Mouse (Mus musculus) embryonic facial prominence, embryonic 13.5 days (tissue): ENCODE measurements around the gene Unc93b1. TPM values are rescaled to one million over a fixed set of nuclear protein-coding genes. Genes with fewer than 3 reads are reported as not detected.

ENCODE experiments used
- ATAC-seq: fragments of 200-750 bp; cut with Nextera tagmentation; 2 replicates; pipeline ENCODE4 v1.8.0; 2017; ENCODE audit warnings: low read depth; ENCODE audit not compliant: insufficient number of reproducible peaks, insufficient read depth, low FRiP score, low TSS enrichment
- H3K27ac ChIP-seq: fragments of 300-500 bp; sonication (generic); 2 replicates; pipeline ENCODE4 v1.5.1; 2015; ENCODE audit warnings: moderate library complexity, mild to moderate bottlenecking, inconsistent platforms
- H3K27me3 ChIP-seq: fragments of 300-500 bp; sonication (generic); 2 replicates; pipeline ENCODE4 v1.6.1; 2015; ENCODE audit warnings: mild to moderate bottlenecking, inconsistent platforms
- H3K36me3 ChIP-seq: fragments of 300-500 bp; sonication (generic); 2 replicates; pipeline ENCODE4 v1.6.1; 2015; ENCODE audit warnings: mild to moderate bottlenecking, inconsistent platforms
- H3K4me1 ChIP-seq: fragments of 300-500 bp; sonication (generic); 2 replicates; pipeline ENCODE4 v1.6.1; 2015; ENCODE audit warnings: inconsistent platforms
- H3K4me2 ChIP-seq: fragments of 300-500 bp; sonication (generic); 2 replicates; pipeline ENCODE4 v1.6.1; 2015; ENCODE audit warnings: moderate library complexity, mild to moderate bottlenecking, inconsistent platforms
- H3K4me3 ChIP-seq: fragments of 300-500 bp; sonication (generic); 2 replicates; pipeline ENCODE4 v1.5.1; 2015; ENCODE audit warnings: mild to moderate bottlenecking, inconsistent platforms
- H3K9ac ChIP-seq: fragments of 300-500 bp; sonication (generic); 2 replicates; pipeline ENCODE4 v1.6.1; 2015; ENCODE audit warnings: mild to moderate bottlenecking, inconsistent platforms
- H3K9me3 ChIP-seq: fragments of 300-500 bp; sonication (generic); 2 replicates; pipeline ENCODE4 v1.6.1; 2016; ENCODE audit warnings: inconsistent platforms
- WGBS: fragments of 180-500 bp; shearing (Covaris S2); methylation state at CpG from one replicate; pipeline ENCODE4 v1.1.7; 2015; ENCODE audit warnings: mixed read lengths; 5-methylcytosine and 5-hydroxymethylcytosine counted together
- polyA plus RNA-seq: library from polyadenylated mRNA; unstranded; fragments of >200 nt; fragmentation: Nextera tagmentation; extraction: Ambion mirVana; gene quantifications from 2 replicates; pipeline ENCODE4 v1.2.1, GENCODE M21; 2015

The Unc93b1 gene
- polyA plus RNA-seq, 1 experiment from 2014 or later: 15.8 TPM

DNA sequence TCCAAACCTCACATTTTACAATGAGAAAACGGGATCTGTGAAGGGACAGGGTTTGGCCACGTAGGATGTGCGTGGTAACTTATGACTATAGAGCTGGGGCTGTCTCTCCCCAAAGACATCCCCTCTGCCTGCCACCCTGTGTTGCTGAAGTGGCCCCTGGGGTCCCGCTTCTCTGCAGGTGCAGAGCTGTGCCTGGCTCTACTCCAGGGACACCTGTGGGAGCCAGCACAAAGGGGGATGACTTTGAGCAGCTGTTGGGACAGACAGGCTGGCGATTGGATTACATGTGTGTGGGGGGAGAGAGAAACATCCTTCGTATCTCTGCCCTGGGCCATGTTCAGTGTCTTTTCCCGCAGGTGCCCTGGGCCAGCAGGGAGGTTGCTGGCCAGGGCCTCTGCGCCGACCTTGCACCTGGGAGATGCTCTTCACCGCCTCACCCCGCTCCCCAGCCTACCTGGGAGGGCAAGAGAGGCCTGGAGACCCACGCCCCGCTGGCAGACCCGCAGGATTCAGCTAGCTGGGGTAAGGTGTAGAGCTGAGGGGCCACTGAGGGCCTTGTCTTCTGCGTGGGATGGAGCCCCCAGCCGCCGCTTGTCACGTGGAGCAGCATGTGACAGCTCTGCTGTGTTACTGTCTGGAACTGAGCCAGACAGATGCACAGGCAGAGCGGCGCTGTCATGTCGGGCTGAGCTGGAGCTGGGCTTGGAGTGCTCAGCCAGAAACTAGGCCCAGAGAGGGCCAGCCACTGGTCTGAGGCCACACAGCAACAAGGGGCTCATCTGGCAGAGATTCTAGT, 4.5 kb upstream of the Unc93b1 start:
- Histone ChIP-seq H3K27me3 (no peaks in the 10 kb centered on the region), H3K4me3 (no peak overlapping the region), H3K4me2 (no peak overlapping the region), H3K36me3 (no peaks in the 10 kb centered on the region), H3K27ac (peak overlapping the region; percentile 86), H3K9me3 (no peaks in the 10 kb centered on the region), H3K4me1 (peaks cover 45% of the 10 kb centered on the region), H3K9ac (0 out of 2 replicates have a peak overlapping the region, but pooled peaks have one; percentile 52)
- ATAC-seq: no peak
- 69% methylated on average over 21 of the region's 21 CpGs for WGBS

DNA sequence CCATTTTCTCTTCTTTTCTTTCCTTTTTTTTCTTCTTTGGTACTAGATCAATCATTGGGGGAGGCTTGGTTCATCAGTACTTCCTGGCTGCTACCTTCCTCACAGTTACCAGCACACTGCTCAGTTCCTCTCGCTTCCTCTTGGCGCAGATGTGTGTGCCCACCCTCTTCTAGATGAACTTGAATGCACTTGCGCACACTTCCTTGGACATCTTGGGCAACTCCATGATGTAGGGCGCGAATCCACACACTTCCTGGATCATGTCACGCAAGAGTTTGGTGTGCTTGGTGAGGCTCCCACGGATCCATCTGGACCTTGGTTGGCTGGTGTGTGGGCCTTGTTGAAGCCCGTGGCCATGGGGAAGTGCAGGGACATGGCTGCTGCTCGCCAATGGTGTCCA, 3.3 kb upstream of the Unc93b1 start:
- Histone ChIP-seq H3K4me2 (no peak overlapping the region), H3K4me3 (no peak overlapping the region), H3K36me3 (no peaks in the 10 kb centered on the region), H3K9me3 (no peaks in the 10 kb centered on the region), H3K4me1 (peaks cover 42% of the 10 kb centered on the region), H3K27me3 (no peaks in the 10 kb centered on the region), H3K9ac (no peak overlapping the region), H3K27ac (no peak overlapping the region)
- ATAC-seq: no peak
- WGBS: 90% methylated on average over 9 of the region's 9 CpGs

DNA sequence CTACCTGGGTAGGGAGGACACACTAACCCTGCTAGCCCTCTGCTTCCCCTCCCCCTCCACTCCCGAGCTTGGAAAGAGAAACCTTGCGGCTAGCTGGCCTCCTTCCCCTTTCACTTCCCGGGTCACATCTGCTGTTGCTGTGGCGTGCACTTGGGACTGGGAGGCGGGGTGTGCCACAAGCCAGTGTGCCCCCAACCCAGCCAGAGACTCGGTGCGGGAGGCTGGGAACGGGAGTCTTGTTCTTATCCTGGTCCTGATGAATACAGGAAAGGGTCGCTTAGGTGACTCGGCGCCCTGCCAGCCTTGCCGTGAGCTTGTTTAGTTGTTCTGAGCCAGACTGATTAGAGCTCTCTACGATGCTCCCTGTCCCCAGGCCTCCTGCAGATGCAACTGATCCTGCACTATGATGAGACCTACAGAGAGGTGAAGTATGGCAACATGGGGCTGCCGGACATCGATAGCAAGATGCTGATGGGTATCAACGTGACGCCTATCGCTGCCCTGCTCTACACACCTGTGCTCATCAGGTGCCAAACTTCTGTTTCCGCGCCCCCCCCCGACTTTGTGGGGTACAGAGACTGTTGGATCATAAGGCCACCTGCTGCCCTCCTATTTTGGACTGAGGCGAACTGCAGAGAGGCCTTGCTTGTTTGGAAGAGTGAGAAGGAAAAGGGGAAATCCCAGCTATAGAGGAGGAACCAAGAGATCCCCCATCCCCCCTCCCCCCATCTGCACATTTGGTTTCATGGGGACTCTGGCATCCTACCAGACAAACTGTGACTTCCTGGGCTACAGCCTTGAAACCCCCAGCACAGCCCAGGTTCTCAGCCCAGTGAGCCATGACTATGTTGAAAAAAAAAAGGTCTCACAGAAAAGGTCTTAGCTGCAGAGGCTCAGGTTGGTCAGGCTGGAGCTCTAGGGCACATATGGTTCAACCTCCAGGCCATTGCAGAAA, 1.2 kb downstream of the Unc93b1 start:
- no peaks in the 10 kb centered on the region for H3K27me3 ChIP-seq
- H3K4me2 ChIP-seq: peak overlapping the region; percentile 90
- no peak for ATAC-seq

GRCm38 (mm10) chr19:3942315-3942714, 7.3 kb downstream of the Unc93b1 start:
- no peak overlapping the region for H3K4me3 ChIP-seq
- peaks cover 4% of the 10 kb centered on the region; the same call in 1 of the 2 replicates for H3K4me1 ChIP-seq
- no peaks in the 10 kb centered on the region for H3K9me3 ChIP-seq
- WGBS: 81% methylated on average over 7 of the region's 7 CpGs
- no peaks in the 10 kb centered on the region for H3K27me3 ChIP-seq
- no peak overlapping the region for H3K27ac ChIP-seq
- no peak overlapping the region for H3K9ac ChIP-seq
- H3K4me2 ChIP-seq: no peak overlapping the region
- ATAC-seq: no peak
- H3K36me3 ChIP-seq: no peaks in the 10 kb centered on the region

More for the DNA sequence above, 1.2 kb downstream of the Unc93b1 start:
- Histone ChIP-seq H3K9me3 (no peaks in the 10 kb centered on the region), H3K4me1 (peaks cover 15% of the 10 kb centered on the region), H3K4me3 (peak overlapping the region; percentile 53), H3K9ac (peak overlapping the region; percentile 72), H3K27ac (no peak overlapping the region), H3K36me3 (no peaks in the 10 kb centered on the region)
- 6% methylated on average over 22 of the region's 22 CpGs for WGBS

DNA sequence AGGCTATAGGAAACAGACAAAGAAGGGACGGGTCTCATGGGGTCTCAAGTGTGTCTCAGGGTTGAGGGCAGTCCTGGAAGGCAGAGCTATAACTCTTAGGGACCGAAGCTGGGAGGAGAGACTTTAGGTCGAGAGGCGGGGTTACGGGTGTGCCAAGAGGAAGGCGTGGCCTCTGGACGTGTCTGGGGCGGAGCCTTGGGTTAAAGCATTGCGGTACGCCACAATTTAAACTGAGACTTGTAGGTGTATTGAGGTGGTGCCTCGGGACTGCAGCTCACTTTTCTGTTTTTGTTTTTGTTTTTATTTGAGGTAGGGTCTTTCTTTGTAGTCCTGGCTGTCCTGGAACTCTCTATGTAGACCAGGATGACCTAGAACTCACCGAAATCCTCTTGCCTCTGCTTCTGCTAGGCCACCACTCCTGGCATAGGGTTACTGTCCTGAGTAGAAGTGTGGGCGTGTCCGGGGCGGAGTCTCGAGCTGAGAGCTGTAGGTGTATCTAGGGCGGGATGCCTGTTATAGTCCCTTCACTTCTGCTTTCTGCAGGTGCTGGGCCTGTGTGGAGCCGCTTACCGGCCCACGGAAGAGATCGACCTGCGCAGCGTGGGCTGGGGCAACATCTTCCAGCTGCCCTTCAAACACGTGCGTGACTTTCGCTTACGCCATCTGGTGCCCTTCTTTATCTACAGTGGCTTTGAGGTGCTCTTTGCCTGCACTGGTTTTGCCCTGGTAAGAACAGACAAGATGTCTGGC, 8.2 kb downstream of the Unc93b1 start:
- H3K4me1 ChIP-seq: peaks cover 4% of the 10 kb centered on the region; the same call in 1 of the 2 replicates
- no peaks in the 10 kb centered on the region for H3K27me3 ChIP-seq
- H3K4me3 ChIP-seq: no peak overlapping the region
- H3K4me2 ChIP-seq: peak overlapping the region; percentile 33; the same call in 1 of the 2 replicates
- H3K9me3 ChIP-seq: no peaks in the 10 kb centered on the region
- no peak overlapping the region for H3K9ac ChIP-seq
- no peak for ATAC-seq
- no peaks in the 10 kb centered on the region for H3K36me3 ChIP-seq
- WGBS: 25% methylated on average over 27 of the region's 27 CpGs
- no peak overlapping the region for H3K27ac ChIP-seq

DNA sequence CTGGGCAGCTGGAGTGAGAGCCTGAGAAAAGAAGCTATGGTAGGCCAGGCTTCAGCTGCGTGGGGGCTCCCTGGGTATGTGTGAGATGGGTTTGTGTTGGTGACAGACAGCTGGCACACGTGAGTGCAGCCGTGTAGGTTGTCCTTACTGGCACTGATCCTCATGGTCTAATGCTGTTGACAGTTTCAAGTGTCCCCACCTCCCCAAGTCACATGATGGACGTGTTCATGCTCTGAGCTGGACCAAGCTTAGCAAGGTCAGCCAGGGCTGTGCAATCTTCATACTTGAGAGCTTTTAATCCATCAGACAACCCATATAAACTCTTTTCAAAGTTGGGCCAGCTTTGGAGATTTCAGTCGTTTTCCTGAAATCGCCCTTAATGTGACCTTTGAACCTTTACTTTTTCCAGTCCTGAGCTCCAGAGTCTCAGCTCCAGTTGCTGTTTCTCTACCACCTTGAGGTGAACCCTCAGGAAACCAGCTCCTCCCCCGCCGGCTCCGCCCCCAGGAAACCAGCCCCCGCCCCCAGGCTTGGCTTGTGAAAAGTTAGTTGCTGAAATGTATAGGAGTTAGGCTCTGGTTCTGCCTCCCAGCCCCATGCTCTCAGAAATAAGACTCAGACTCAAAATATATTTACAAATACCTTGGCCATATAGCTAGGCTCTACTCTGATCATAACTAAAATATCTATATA, 11.0 kb downstream of the Unc93b1 start:
- peaks cover 4% of the 10 kb centered on the region; the same call in 1 of the 2 replicates for H3K4me1 ChIP-seq
- H3K9me3 ChIP-seq: no peaks in the 10 kb centered on the region
- H3K4me3 ChIP-seq: no peak overlapping the region
- no peak overlapping the region for H3K4me2 ChIP-seq
- no peaks in the 10 kb centered on the region for H3K36me3 ChIP-seq
- 32% methylated on average over 10 of the region's 10 CpGs for WGBS
- no peak for ATAC-seq
- no peak overlapping the region for H3K9ac ChIP-seq
- no peaks in the 10 kb centered on the region for H3K27me3 ChIP-seq
- H3K27ac ChIP-seq: no peak overlapping the region

DNA sequence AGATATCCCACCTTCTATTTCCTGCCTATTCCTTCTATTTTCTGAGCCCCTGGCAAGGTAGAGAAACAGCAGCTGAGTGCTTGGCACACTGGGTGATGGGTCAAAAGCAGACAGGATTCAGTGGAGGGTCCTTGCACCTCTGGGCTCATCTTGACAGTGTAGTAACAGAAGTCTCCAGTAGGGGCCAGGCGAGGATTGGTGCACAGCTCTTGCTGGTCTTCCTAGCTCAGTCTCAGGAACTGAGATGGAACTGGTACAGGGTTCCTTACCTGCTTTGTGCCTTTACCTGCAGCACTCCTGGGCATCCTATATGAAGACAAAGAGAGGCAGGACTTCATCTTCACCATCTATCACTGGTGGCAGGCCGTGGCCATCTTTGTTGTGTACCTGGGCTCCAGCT, 11.7 kb downstream of the Unc93b1 start:
- Histone ChIP-seq H3K4me3 (no peak overlapping the region), H3K36me3 (no peaks in the 10 kb centered on the region), H3K9me3 (no peaks in the 10 kb centered on the region), H3K9ac (no peak overlapping the region), H3K4me1 (peaks cover 4% of the 10 kb centered on the region; the same call in 1 of the 2 replicates), H3K4me2 (no peak overlapping the region), H3K27me3 (no peaks in the 10 kb centered on the region), H3K27ac (no peak overlapping the region)
- WGBS: 17% methylated on average over 2 of the region's 2 CpGs
- no peak for ATAC-seq

DNA sequence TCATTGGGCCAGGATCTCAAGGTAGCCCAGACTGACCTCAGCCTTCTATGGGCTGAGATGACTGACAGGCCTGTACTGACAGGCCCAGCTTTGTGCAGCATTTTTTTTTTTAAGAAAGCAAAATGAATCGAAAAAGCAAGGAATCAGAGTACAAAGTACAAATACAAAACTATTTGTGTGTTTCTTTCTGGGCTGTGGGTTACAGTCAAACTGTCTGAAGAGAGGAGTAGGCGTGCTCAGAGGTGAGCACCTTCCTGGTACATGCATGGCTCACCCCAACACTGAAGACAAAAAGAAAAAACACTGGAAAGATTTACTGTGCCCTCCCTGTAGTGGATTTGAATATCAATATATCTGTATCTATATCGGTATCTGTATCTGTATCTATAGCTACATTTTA, 12.8 kb downstream of the Unc93b1 start:
- H3K9me3 ChIP-seq: no peaks in the 10 kb centered on the region
- H3K4me2 ChIP-seq: no peak overlapping the region
- no peak overlapping the region for H3K27ac ChIP-seq
- WGBS: 74% methylated on average over 3 of the region's 3 CpGs
- H3K27me3 ChIP-seq: no peaks in the 10 kb centered on the region
- ATAC-seq: no peak
- H3K4me3 ChIP-seq: no peak overlapping the region
- H3K4me1 ChIP-seq: peaks cover 4% of the 10 kb centered on the region; the same call in 1 of the 2 replicates
- H3K36me3 ChIP-seq: no peaks in the 10 kb centered on the region
- H3K9ac ChIP-seq: no peak overlapping the region

DNA sequence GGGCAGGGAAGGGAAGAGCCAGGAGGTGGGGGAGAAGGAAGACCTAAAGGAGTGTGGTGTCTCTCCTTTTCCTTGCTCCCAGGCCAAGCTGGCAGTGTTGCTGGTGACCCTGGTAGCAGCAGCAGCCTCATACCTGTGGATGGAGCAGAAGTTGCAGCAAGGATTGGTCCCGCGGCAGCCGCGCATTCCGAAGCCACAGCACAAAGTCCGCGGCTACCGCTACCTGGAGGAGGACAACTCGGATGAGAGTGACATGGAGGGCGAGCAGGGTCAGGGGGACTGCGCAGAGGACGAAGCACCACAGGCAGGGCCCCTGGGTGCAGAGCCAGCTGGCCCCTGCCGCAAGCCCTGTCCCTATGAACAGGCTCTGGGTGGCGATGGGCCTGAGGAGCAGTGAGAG, 13.6 kb downstream of the Unc93b1 start:
- no peak overlapping the region for H3K27ac ChIP-seq
- no peaks in the 10 kb centered on the region for H3K4me1 ChIP-seq
- H3K9me3 ChIP-seq: no peaks in the 10 kb centered on the region
- no peak for ATAC-seq
- H3K36me3 ChIP-seq: no peaks in the 10 kb centered on the region
- no peak overlapping the region for H3K4me3 ChIP-seq
- H3K27me3 ChIP-seq: no peaks in the 10 kb centered on the region
- no peak overlapping the region for H3K9ac ChIP-seq
- H3K4me2 ChIP-seq: no peak overlapping the region
- WGBS: 70% methylated on average over 14 of the region's 14 CpGs

DNA sequence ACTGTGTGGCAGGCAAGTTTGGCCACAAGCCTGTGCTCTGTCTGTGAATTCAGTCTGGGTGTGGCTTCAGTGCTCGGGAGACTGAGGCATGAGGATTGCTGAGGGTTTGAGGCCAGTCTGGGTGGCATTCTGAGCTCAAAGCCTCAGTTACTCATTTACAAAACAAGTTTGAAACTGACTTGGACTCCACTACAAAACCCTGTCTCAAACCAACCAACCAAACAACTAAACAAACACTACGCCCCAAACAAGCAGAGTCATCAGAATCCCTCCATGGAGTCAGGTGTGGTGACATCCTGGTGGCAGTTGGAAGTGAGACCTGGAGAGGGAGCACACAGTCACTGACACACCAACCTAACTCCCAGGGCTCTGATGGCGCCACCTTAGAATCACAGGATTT, 15.3 kb downstream of the Unc93b1 start:
- Histone ChIP-seq H3K4me1 (no peaks in the 10 kb centered on the region), H3K27ac (no peak overlapping the region), H3K36me3 (no peaks in the 10 kb centered on the region), H3K4me3 (no peak overlapping the region), H3K9me3 (no peaks in the 10 kb centered on the region), H3K27me3 (no peaks in the 10 kb centered on the region), H3K4me2 (no peak overlapping the region), H3K9ac (no peak overlapping the region)
- WGBS: 71% methylated on average over 3 of the region's 3 CpGs
- ATAC-seq: no peak

- Histone ChIP-seq H3K9me3 (no peaks in the 10 kb centered on the region), H3K9ac (no peak overlapping the region), H3K4me3 (no peak overlapping the region), H3K27me3 (no peaks in the 10 kb centered on the region), H3K27ac (no peak overlapping the region), H3K4me1 (no peaks in the 10 kb centered on the region), H3K4me2 (no peak overlapping the region), H3K36me3 (no peaks in the 10 kb centered on the region)
- ATAC-seq: no peak
These were observed 16.5 kb downstream of the Unc93b1 start for GRCm38 (mm10) chr19:3951461-3951860.
